In the genomic region with DNA sequence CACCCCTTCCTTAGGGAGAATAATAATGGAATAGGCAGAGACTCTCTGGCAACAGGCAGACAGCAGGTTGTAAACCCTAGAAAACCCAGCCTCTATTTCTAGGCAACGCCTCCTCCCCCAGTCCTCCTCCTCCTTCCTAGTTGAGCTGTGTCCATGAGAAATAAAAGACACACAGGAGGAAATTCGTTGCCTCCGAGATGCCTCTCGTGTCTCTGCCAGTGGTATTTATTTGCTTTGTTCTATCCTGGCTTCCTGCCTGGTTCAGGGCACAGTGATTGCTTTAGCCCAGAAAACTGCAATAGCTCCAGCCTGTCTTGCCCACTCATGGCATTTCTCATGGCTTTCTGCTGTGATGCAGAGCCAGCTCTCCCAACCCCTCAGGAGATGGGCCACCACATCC, we compare ENCODE assay signal across 9 mouse cellular contexts. TPM values are rescaled to one million over a fixed set of nuclear protein-coding genes. Genes with fewer than 3 reads are reported as not detected.
DNase-seq lines count a peak whose midpoint lies in the region; ATAC-seq and TF ChIP-seq lines count a peak whose summit lies in the region.
"Had no signal": no experiment of that assay in that cellular context is flagged by ENCODE, and none has a peak within 500 bp of the region (broad histone marks: within the 10 kb centered on the region; RNA-seq: fewer than 3 reads in every experiment).

No protein-coding gene starts in this region.

- ATAC-seq in midbrain, embryonic 14.5 days (ENCODE audit: low FRiP score, low TSS enrichment), result no peak
- no peak for ATAC-seq in midbrain, embryonic 11.5 days (ENCODE audit: low FRiP score)
- ATAC-seq in hindbrain, postnatal 0 days, result peak; percentile 85
- peak; percentile 86 for ATAC-seq in neural tube, embryonic 14.5 days (ENCODE audit: low read depth)

- 28% methylated on average over 4 of the region's 4 CpGs for WGBS in midbrain, embryonic 14.5 days
- WGBS in midbrain, embryonic 11.5 days, result 35% methylated on average over 4 of the region's 4 CpGs
- 8% methylated on average over 4 of the region's 4 CpGs for WGBS in hindbrain, postnatal 0 days
- WGBS in neural tube, embryonic 14.5 days, result 2% methylated on average over 4 of the region's 4 CpGs

- peak; percentile 33 for DNase-seq in adrenal gland, adult 8-10 months
- no peak for DNase-seq in adrenal gland, postnatal 25 days
- DNase-seq in midbrain, embryonic 14.5 days, result peak; percentile 68
- no peak for DNase-seq in midbrain, embryonic 11.5 days (ENCODE audit: low spot score, missing footprints)
- DNase-seq in hindbrain, postnatal 0 days (ENCODE audit: low spot score), result peak; percentile 81
- DNase-seq in kidney, adult 9 months, result no peak
- no peak for DNase-seq in c-Kit-positive CD71-positive TER-119-positive erythroid progenitor cells, embryonic 14.5 days (ENCODE audit: low spot score)

- no peak for TF ChIP-seq CTCF in hindbrain, postnatal 0 days (IDR thresholded peaks at IDR 0.05; ENCODE audit: low read depth)

- H3K9me3 ChIP-seq in midbrain, embryonic 14.5 days (ENCODE audit: control insufficient read depth, low read length), result no peaks in the 10 kb centered on the region
- H3K9me3 ChIP-seq in midbrain, embryonic 11.5 days (ENCODE audit: control insufficient read depth, low read length), result no peaks in the 10 kb centered on the region
- no peaks in the 10 kb centered on the region for H3K9me3 ChIP-seq in hindbrain, postnatal 0 days (ENCODE audit: low read length)
- no peaks in the 10 kb centered on the region for H3K9me3 ChIP-seq in neural tube, embryonic 14.5 days (ENCODE audit: control insufficient read depth, low read length)
- H3K9me3 ChIP-seq: midbrain, embryonic 12.5 days had no signal

- H3K4me2 ChIP-seq in midbrain, embryonic 14.5 days (ENCODE audit: low read length), result no peak overlapping the region
- H3K4me2 ChIP-seq in midbrain, embryonic 11.5 days, result no peak overlapping the region
- 0 out of 2 replicates have a peak overlapping the region, but pooled peaks have one; percentile 3 for H3K4me2 ChIP-seq in hindbrain, postnatal 0 days (ENCODE audit: low read depth, low read length)
- H3K4me2 ChIP-seq in neural tube, embryonic 14.5 days (ENCODE audit: low read depth, low read length), result no peak overlapping the region
- H3K4me2 ChIP-seq: midbrain, embryonic 12.5 days had no signal

- no peak overlapping the region for H3K9ac ChIP-seq in midbrain, embryonic 14.5 days (replicated peaks; ENCODE audit: low read length)
- no peak overlapping the region; the same call in 1 of the 2 replicates for H3K9ac ChIP-seq in midbrain, embryonic 11.5 days (ENCODE audit: low read length)
- H3K9ac ChIP-seq in hindbrain, postnatal 0 days (replicated peaks; ENCODE audit: low read length), result no peak overlapping the region
- H3K9ac ChIP-seq in neural tube, embryonic 14.5 days (replicated peaks; ENCODE audit: low read depth, low read length), result no peak overlapping the region
- H3K9ac ChIP-seq: midbrain, embryonic 12.5 days had no signal

- no peak overlapping the region for H3K4me3 ChIP-seq in midbrain, embryonic 14.5 days (replicated peaks; ENCODE audit: low read depth, low read length)
- H3K4me3 ChIP-seq in midbrain, embryonic 11.5 days (ENCODE audit: low read depth, low read length), result no peak overlapping the region
- no peak overlapping the region for H3K4me3 ChIP-seq in hindbrain, postnatal 0 days (ENCODE audit: low read length)
- no peak overlapping the region for H3K4me3 ChIP-seq in neural tube, embryonic 14.5 days (ENCODE audit: low read depth, low read length)
- H3K4me3 ChIP-seq: midbrain, embryonic 12.5 days had no signal

- 0 out of 2 replicates have a peak, but pooled peaks cover 3% of the 10 kb centered on the region for H3K4me1 ChIP-seq in midbrain, embryonic 14.5 days (ENCODE audit: control insufficient read depth, insufficient read depth, low read length)
- peaks cover 2% of the 10 kb centered on the region; the same call in 1 of the 2 replicates for H3K4me1 ChIP-seq in midbrain, embryonic 11.5 days (ENCODE audit: control insufficient read depth, insufficient read depth, low read length)
- H3K4me1 ChIP-seq in hindbrain, postnatal 0 days (ENCODE audit: insufficient read depth, low read length), result peaks cover 8% of the 10 kb centered on the region; the same call in 1 of the 2 replicates
- peaks cover 7% of the 10 kb centered on the region for H3K4me1 ChIP-seq in neural tube, embryonic 14.5 days (ENCODE audit: control insufficient read depth, insufficient read depth, low read length)

- no peak overlapping the region for H3K27ac ChIP-seq in midbrain, embryonic 14.5 days (replicated peaks; ENCODE audit: low read depth, low read length)
- H3K27ac ChIP-seq in midbrain, embryonic 11.5 days (ENCODE audit: low read depth, low read length), result no peak overlapping the region
- H3K27ac ChIP-seq in hindbrain, postnatal 0 days, result no peak overlapping the region
- H3K27ac ChIP-seq in neural tube, embryonic 14.5 days (ENCODE audit: low read depth, low read length), result peak overlapping the region; percentile 60; the same call in 1 of the 2 replicates
- H3K27ac ChIP-seq: midbrain, embryonic 12.5 days had no signal

- H3K27me3 ChIP-seq in midbrain, embryonic 14.5 days (ENCODE audit: control insufficient read depth, insufficient read depth, low read length), result no peaks in the 10 kb centered on the region
- no peaks in the 10 kb centered on the region for H3K27me3 ChIP-seq in midbrain, embryonic 11.5 days (ENCODE audit: control insufficient read depth, insufficient read depth, low read length)
- H3K27me3 ChIP-seq in hindbrain, postnatal 0 days (ENCODE audit: insufficient read depth, low read length), result no peaks in the 10 kb centered on the region
- H3K27me3 ChIP-seq in neural tube, embryonic 14.5 days (ENCODE audit: control insufficient read depth, insufficient read depth, low read length), result no peaks in the 10 kb centered on the region
- H3K27me3 ChIP-seq: midbrain, embryonic 12.5 days had no signal

- H3K36me3 ChIP-seq in midbrain, embryonic 14.5 days (ENCODE audit: control insufficient read depth, insufficient read depth, low read length), result no peaks in the 10 kb centered on the region
- no peaks in the 10 kb centered on the region for H3K36me3 ChIP-seq in midbrain, embryonic 11.5 days (ENCODE audit: control insufficient read depth, insufficient read depth, low read length)
- H3K36me3 ChIP-seq in hindbrain, postnatal 0 days (ENCODE audit: insufficient read depth, low read length), result no peaks in the 10 kb centered on the region
- H3K36me3 ChIP-seq in neural tube, embryonic 14.5 days (ENCODE audit: control insufficient read depth, insufficient read depth, low read length), result no peaks in the 10 kb centered on the region
- H3K36me3 ChIP-seq: midbrain, embryonic 12.5 days had no signal

RNA-seq across cellular contexts. Expression of a gene that starts 43.8 kb away (rescaled TPM):
- 100 to 1,000 TPM in 2 of 4 experiments, 10 to 100 TPM in 2; 50.9 to 211 (median 116) TPM for total RNA-seq in adrenal gland, adult 8-10 months (2022)
- 58.9 and 64.9 TPM in 2 replicates for total RNA-seq in adrenal gland, postnatal 25 days (2021)
- 4.2 and 5.5 TPM in 2 replicates for polyA plus RNA-seq in midbrain, embryonic 14.5 days (2014; fragmentation: Nextera tagmentation; extraction: Ambion mirVana)
- polyA plus RNA-seq in midbrain, embryonic 11.5 days (2014; fragmentation: Nextera tagmentation; extraction: Ambion mirVana), result 6.7 and 7.3 TPM in 2 replicates
- 5.6 and 6.5 TPM in 2 replicates for total RNA-seq in hindbrain, postnatal 0 days (2014; rRNA removed)
- polyA plus RNA-seq in hindbrain, postnatal 0 days (2015; fragmentation: Nextera tagmentation; extraction: Ambion mirVana), result 3.6 and 3.7 TPM in 2 replicates
- polyA plus RNA-seq in neural tube, embryonic 14.5 days (2014; fragmentation: Nextera tagmentation; extraction: Ambion mirVana), result 3.2 and 7.0 TPM in 2 replicates

Comparison
In these comparisons a context has a peak if more than half of its experiments do, and no peak if none do; other contexts are left out.
1. DNase-seq: peak in adrenal gland, adult 8-10 months (single experiment), midbrain, embryonic 14.5 days (single experiment) and hindbrain, postnatal 0 days (single experiment); none in adrenal gland, postnatal 25 days (single experiment), midbrain, embryonic 11.5 days (single experiment), kidney, adult 9 months (single experiment) and c-Kit-positive CD71-positive TER-119-positive erythroid progenitor cells, embryonic 14.5 days (single experiment).
2. ATAC-seq: peak in hindbrain, postnatal 0 days (single experiment) and neural tube, embryonic 14.5 days (single experiment); none in midbrain, embryonic 14.5 days (single experiment) and midbrain, embryonic 11.5 days (single experiment).